10 mouse cellular contexts compared by ENCODE assay signal in the genomic region with DNA sequence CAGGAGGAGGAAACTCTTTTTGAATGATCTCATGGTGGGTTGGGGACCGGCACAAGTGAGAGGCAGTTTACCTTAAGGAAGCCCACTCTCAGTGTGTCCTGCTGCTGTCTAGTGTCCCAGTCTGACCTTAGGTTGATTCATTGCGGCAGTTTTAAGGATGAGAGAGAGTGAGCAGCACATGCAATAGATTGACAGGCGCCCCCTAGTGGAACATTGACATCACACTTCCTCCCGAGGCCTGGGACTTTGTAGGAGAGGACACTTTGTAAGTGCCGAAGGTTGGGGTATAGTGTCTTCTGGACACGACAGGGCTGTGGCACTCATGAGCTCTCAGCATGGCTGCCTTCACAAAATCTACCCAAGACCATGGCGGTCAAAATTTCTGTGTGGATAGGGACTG.
DNase-seq lines count a peak whose midpoint lies in the region; ATAC-seq and TF ChIP-seq lines count a peak whose summit lies in the region.
"Had no signal": no experiment of that assay in that cellular context is flagged by ENCODE, and none has a peak within 500 bp of the region (broad histone marks: within the 10 kb centered on the region; RNA-seq: fewer than 3 reads in every experiment).

No protein-coding gene starts in this region.

- WGBS in kidney, adult 2 months = 74% methylated on average over 7 of the region's 7 CpGs
- WGBS in kidney, embryonic 14.5 days = 72% methylated on average over 7 of the region's 7 CpGs
- WGBS in hindbrain, embryonic 12.5 days = 62% methylated on average over 7 of the region's 7 CpGs

- no peaks in the 10 kb centered on the region for H3K27me3 ChIP-seq in kidney, adult 2 months (replicated peaks; ENCODE audit: control insufficient read depth, insufficient read depth, low read length)
- H3K27me3 ChIP-seq in kidney, embryonic 14.5 days (ENCODE audit: control insufficient read depth, insufficient read depth, low read length) = no peaks in the 10 kb centered on the region
- H3K27me3 ChIP-seq in ES-Bruce4 (ENCODE audit: control insufficient read depth, insufficient read depth, low read length, poor library complexity, severe bottlenecking) = no peaks in the 10 kb centered on the region
- peaks cover 24% of the 10 kb centered on the region for H3K27me3 ChIP-seq in hindbrain, embryonic 12.5 days

- no peaks in the 10 kb centered on the region for H3K36me3 ChIP-seq in kidney, adult 2 months (ENCODE audit: control insufficient read depth, insufficient read depth, low read length)
- no peaks in the 10 kb centered on the region for H3K36me3 ChIP-seq in kidney, embryonic 14.5 days (ENCODE audit: control insufficient read depth, insufficient read depth, low read length)
- H3K36me3 ChIP-seq in ES-Bruce4 (ENCODE audit: control insufficient read depth, insufficient read depth, low read length, poor library complexity, severe bottlenecking) = no peaks in the 10 kb centered on the region
- H3K36me3 ChIP-seq in hindbrain, embryonic 12.5 days = no peaks in the 10 kb centered on the region
- H3K36me3 ChIP-seq: midbrain, embryonic 12.5 days had no signal

- no peak for TF ChIP-seq EP300 in ES-Bruce4 (IDR thresholded peaks at IDR 0.05; ENCODE audit: insufficient read depth, low read depth, low read length)

- no peak overlapping the region for H3K4me3 ChIP-seq in kidney, adult 2 months (ENCODE audit: insufficient read depth, low read depth, low read length)
- H3K4me3 ChIP-seq in kidney, embryonic 14.5 days (ENCODE audit: low read length) = no peak overlapping the region
- no peak overlapping the region for H3K4me3 ChIP-seq in ES-Bruce4 (ENCODE audit: low read depth, low read length)
- no peak overlapping the region for H3K4me3 ChIP-seq in hindbrain, embryonic 12.5 days
- H3K4me3 ChIP-seq: midbrain, embryonic 12.5 days had no signal

- DNase-seq in adrenal gland, adult (ENCODE audit: inconsistent age in 2 of 2, low spot score in 1 of 2) = peak; percentile 24 to 62
- no peak for DNase-seq in adrenal gland, adult 18-20 months (ENCODE audit: low spot score in 2 of 2)
- DNase-seq in kidney, adult 2 months = peak; percentile 3
- DNase-seq in lung, postnatal 14 days = peak; percentile 7
- no peak for DNase-seq in ovary, adult 18-20 months (ENCODE audit: low spot score)
- DNase-seq: heart, adult 11 months had no signal

- no peaks in the 10 kb centered on the region for H3K4me1 ChIP-seq in kidney, adult 2 months (ENCODE audit: control insufficient read depth, insufficient read depth, low read length)
- H3K4me1 ChIP-seq in kidney, embryonic 14.5 days (ENCODE audit: control insufficient read depth, insufficient read depth, low read length) = no peaks in the 10 kb centered on the region
- H3K4me1 ChIP-seq in ES-Bruce4 (ENCODE audit: control insufficient read depth, insufficient read depth, low read length) = no peaks in the 10 kb centered on the region
- peaks cover 8% of the 10 kb centered on the region; the same call in 1 of the 2 replicates for H3K4me1 ChIP-seq in hindbrain, embryonic 12.5 days
- H3K4me1 ChIP-seq: midbrain, embryonic 12.5 days had no signal

- H3K9me3 ChIP-seq in kidney, embryonic 14.5 days (ENCODE audit: control insufficient read depth, low read length) = peaks cover 4% of the 10 kb centered on the region; the same call in 1 of the 2 replicates
- no peaks in the 10 kb centered on the region for H3K9me3 ChIP-seq in ES-Bruce4 (replicated peaks; ENCODE audit: control insufficient read depth, insufficient read depth, low read length, poor library complexity, severe bottlenecking)
- H3K9me3 ChIP-seq in hindbrain, embryonic 12.5 days (replicated peaks) = peaks cover 4% of the 10 kb centered on the region
- H3K9me3 ChIP-seq: midbrain, embryonic 12.5 days had no signal

- no peak overlapping the region for H3K27ac ChIP-seq in kidney, adult 2 months (ENCODE audit: insufficient read depth, low read depth, low read length)
- no peak overlapping the region for H3K27ac ChIP-seq in kidney, embryonic 14.5 days (ENCODE audit: low read depth, low read length)
- H3K27ac ChIP-seq in ES-Bruce4 (ENCODE audit: insufficient read depth, low read length) = no peak overlapping the region
- no peak overlapping the region for H3K27ac ChIP-seq in hindbrain, embryonic 12.5 days
- H3K27ac ChIP-seq: midbrain, embryonic 12.5 days had no signal

- ATAC-seq in kidney, embryonic 14.5 days (ENCODE audit: low FRiP score, low TSS enrichment) = no peak
- no peak for ATAC-seq in hindbrain, embryonic 12.5 days (ENCODE audit: low FRiP score)

- TF ChIP-seq POLR2A in kidney, adult 2 months (IDR thresholded peaks at IDR 0.05; ENCODE audit: low read depth, low read length) = no peak
- no peak for TF ChIP-seq POLR2A in ES-Bruce4 (IDR thresholded peaks at IDR 0.05; ENCODE audit: insufficient read depth, low read length)

- TF ChIP-seq CTCF in kidney, adult 2 months (conservative IDR thresholded peaks at IDR 0.05; ENCODE audit: insufficient read depth, insufficient read length, low read depth, low read length) = peak; percentile 37; the same call in 1 of the 2 replicates
- peak; percentile 75 for TF ChIP-seq CTCF in ES-Bruce4 (IDR thresholded peaks at IDR 0.05; ENCODE audit: low read depth, low read length)

- H3K9ac ChIP-seq in kidney, embryonic 14.5 days (ENCODE audit: low read depth, low read length) = no peak overlapping the region
- H3K9ac ChIP-seq in ES-Bruce4 (ENCODE audit: low read depth, poor library complexity, severe bottlenecking) = no peak overlapping the region
- H3K9ac ChIP-seq in hindbrain, embryonic 12.5 days = no peak overlapping the region
- H3K9ac ChIP-seq: midbrain, embryonic 12.5 days had no signal

- H3K4me2 ChIP-seq in kidney, embryonic 14.5 days (replicated peaks; ENCODE audit: low read depth, low read length) = no peak overlapping the region
- H3K4me2 ChIP-seq in hindbrain, embryonic 12.5 days (replicated peaks) = no peak overlapping the region
- H3K4me2 ChIP-seq: midbrain, embryonic 12.5 days had no signal

Comparison
In these comparisons a context has a peak if more than half of its experiments do, and no peak if none do; other contexts are left out.
1. DNase-seq: peak in adrenal gland, adult (2 of 2), kidney, adult 2 months (single experiment) and lung, postnatal 14 days (single experiment); none in adrenal gland, adult 18-20 months (0 of 2) and ovary, adult 18-20 months (single experiment).